Mouse (Mus musculus) ovary, adult 18-20 months (tissue): ENCODE results near the gene Unkl.

Experiments used
- DNase-seq: peaks from one replicate; pipeline ENCODE4 v3.0.0; 2022; ENCODE audit warnings: low spot score, mixed read lengths

Unkl gene

DNA sequence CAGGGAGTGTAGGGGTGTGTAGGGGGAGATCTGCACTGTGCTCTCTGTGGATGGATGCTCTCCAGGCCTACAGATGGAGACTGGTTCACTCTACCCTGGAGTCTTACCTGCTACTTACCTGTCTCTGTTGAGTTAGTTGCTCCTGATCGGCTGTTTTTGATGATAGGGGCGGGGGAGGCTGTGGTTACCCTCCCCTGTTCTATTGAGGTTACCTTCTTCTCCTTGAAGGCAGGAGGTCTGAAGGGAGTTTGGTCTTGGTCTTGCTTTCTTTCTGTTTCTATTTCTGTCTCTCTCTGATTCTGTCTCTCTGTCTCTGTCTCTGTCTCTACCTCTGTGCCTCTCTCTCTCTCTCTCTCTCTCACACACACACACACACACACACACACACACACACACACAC lies 66.9 kb downstream of the Unkl start:
- no peak for DNase-seq

DNA sequence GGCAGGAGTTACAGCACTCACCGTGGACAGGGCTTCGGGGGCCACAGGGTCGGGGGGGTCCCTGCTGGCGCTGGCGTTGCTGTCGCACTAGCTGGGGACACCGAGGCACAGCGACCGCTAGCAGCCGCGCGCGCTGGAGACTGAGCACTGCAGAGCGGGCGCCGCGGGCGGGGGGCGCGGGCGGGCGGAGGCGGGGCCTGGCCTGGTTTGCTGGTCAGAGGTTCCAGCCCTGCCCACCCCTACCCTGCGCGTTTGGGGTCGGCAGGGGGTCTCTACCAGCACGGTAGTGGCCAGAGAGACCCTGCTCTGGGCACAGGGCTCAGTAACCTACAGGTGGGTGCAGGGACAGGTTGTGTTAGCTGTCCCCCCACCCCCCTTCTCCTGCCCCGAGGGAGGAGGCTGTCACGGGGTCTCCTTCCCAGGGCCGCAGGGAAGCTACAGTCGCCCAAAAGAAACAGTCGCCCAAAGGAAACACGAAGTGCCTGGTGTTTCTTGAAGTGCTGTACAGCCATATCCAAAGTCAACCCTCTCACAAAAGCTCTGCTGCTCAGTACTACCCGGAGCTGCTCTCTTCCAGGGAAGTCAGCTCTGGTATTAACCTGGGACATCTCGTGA lies 68.0 kb downstream of the Unkl start, which contains the start of gene Baiap3:
Gene Baiap3 (minus strand): TSS at position 225 of the 615 bp plus-strand sequence.
- no peak for DNase-seq

DNA sequence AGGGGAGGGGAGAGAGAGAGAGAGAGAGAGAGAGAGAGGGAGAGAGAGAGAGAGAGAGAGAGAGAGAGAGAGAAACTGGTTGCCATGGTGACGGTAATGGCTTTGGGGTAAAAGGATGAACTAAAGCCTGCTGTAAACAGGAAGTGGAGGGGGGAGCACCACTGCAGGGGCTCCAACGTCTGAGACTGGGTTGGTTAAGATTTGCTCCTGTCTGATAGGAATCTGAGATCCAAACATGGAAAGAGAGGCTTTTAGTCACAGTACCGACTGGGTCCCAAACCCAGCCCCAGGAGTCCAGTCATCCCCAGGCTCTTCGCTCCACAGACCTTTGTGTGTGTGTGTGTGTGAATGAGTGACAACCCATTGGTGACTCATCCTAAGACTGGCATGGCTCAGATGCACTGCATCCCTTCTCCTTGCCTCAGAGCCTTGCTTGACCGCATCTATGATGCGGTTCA lies 69.6 kb downstream of the Unkl start:
- no peak for DNase-seq

DNA sequence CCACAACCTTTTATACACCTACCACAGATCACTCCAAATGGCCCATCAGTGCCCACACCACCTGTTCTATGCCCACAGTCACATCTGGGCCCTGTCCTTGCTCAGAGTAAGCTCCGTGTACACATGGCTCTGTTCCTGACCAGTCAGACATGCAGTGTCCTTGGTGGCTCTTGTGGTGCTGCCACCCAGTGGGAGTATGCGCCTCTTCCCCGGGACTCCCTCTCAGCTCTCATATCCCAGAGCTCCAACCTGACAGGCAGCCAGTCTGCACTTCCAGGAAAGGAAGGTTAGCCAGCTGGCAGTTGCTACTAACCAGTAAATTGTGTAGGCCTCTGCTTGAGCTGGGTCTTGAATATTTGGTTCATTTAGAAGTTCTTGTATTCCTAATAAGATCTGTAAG lies 76.3 kb downstream of the Unkl start:
- DNase-seq = peak; percentile 37

DNA sequence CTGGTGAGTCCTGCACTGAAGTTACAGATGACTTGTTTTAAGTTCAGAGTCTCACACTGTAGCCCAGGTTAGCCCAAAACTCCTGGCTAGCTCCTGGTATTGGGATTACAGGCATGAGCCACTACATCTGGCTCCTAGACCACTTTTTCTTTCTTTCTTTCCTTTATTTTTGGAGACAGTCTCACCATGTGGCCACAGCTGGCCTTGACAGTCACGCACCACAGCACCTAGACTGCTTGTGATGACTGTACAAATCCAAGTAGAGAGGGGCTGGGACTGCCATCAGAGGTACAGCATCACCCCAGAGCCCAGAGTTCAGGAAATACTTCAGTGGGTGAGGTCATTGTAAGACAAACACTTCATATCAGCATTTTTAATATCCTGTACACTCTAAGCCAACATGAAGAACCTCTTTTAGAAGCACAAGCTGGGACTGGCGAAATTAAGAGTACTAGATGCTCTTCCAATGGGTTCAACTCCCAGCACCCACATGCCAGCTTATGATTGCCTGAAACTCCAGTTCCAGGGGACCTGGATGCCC lies 82.7 kb downstream of the Unkl start:
- DNase-seq = no peak

DNA sequence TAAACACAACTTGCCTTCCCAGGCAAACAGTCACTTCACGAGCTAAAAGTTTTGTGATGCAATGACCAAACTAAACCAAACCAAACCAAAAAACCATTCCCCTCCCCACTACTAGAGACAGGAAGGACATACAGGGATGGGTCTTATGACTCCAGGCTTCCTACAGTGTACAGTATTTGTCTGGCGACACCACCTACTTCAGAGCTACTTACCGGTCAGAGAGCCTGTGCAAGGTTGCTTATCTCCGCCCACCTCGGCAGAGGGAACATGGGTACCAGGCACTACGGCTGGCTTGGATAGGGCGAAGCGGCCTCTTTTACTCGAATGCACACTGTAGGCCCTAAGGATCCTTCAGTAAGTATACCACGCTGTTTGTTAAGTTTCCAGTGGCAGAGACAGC lies 84.1 kb downstream of the Unkl start:
- DNase-seq = no peak

DNA sequence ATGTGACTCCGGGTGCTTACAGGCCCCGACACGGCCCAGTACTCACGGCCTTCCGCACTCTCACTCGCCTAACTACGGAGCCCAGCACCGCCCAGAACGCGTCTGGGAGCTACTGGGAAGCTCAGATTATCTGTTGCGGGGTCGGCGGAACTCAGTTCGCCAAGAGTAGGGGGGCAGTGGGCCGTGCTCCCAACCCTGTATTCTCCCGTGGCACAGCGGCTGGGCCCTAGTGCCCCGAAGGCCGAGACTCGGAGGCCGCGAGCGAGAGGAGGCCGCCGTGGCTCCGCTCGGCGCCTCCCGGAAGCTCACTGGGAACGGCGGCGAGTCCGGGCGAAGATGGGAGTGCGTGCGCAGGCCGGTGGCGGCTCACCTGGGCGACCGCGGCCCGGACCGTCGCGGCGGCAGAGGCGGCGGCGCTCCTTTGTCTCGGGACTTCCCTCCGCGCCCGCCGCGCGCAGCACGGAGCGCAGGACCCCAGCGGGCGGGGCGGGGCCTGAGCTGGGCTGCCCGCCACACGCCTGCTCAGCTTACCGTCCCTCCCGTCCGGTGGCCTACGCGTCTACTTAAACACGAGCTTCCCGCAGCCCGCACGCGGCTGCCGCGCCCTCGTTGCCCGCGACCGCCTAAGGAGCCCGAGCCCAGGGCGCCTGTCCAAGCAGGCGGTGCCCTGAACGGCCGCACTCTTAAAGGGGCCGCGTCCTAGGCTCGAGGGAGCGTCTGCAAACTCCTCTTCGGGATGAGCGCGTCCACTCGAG lies 84.9 kb downstream of the Unkl start:
- peak; percentile 83 for DNase-seq

DNA sequence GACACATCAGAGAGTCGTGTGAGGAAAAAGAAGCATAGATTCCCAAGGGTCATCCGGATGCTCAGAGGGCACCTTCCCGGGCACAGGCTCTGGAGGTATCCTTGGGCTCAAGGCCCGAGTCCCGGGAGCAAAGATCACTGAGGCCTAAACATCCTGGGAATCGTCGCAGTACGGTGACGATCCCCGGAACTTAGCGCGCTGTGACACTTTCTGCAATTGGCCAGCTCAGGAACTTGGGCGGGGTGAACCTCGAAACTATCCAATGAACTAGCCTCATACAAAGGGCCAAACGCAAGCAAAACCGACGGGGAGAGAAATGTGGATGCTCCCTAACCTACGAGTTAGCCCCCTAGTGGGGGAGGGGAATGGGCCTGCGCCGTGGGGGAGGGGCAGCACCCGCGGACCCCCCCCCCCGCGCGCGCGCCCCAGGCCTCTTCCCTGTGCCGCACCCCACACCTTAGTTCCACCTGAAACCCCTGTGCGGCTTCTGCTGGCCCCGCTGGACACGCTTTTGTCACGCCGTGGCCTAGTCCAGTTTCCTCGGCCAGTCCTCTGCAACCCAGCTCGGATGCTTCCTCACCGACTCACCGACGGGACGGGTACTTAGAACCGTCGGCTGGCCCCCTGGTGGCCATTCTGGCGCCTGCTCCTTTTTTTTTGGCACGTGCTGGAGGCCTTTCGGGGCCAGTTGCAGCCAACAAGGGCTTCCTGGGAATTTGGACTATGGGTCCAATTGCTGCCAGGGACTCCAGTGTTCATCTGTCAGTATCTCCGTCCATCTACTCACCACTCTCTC lies 85.7 kb downstream of the Unkl start:
- DNase-seq = peak; percentile 88

DNA sequence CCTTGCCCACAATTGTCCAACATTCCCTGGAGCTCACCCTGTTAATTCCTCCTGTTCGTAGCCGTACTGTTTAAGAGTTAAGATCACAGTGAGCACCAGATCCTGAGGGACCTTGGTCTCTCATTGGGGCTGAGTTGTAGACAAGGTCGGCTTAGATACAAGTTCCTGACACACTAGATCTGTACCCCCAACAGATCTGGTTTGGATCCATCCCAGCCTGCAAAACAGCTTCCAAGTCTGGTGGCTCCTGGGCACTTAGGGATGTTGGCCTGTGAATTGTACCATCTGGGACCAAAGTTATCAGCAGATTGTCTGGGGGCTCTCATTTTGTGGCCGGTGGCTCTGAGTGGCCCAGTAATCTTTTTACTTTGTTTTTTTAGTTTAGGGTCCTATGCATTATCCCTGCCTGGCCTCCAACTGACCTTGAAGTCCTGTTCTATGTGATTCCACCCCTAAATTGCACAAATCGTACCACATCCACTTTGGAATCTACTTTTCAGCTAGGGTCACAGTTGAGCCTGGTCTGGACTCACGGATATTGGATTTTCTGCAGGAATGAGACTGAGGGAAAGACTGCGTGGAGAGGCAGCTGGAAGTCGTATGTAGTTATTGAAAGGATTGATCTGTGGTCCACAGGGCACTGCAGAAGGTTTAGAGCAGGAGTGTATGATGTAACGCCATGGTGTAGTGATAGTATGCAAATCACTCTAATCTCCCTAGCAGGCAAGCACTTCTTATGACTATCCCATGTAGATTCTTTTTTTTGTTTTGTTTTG lies 86.6 kb downstream of the Unkl start, which contains the start of gene Ube2i:
Gene Ube2i (minus strand): TSS at position 52 of the 776 bp plus-strand sequence.
- no peak for DNase-seq

DNA sequence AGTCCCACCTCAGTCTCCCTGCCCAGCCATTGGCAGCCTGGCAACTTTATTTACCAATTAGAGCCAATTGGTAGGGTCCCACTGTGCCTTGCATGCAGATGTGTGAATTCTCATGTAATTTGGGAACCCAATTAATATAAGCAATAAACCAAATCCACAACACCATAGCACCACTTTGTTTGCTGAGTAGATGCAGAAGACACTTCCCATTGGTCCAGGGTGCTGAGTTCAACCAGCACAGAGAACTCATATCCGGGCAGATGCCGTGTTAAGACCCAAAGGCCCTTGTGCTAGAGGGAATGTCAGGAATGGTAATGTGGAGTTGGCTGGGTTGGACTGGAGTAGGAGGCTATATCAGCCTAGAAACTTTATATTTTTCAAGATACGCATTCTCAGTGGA lies 87.6 kb downstream of the Unkl start:
- no peak for DNase-seq

DNA sequence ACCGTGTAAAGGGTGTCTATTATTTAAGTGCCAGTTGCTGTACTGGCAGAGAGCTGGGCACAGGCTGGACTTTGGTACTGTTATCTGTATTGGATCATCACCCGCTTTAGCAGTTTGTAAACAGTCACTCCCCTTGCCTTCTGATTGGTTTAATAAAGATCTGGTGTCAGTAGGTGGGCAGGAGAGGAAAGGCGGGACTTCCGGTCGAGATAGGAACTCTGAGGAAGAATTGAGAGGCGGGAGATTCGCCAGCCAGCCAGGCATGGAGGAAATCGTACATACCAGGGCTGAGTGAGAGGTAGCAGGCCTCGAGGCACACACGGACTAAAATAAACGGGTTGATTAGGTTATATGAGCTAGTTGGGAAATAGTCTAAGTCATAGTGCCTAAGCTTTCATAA lies 93.9 kb downstream of the Unkl start:
- DNase-seq = peak; percentile 46
